Mouse (Mus musculus) telencephalon, adult 2 months (tissue): Measurements from ENCODE around the gene Gm8926.
"Not testable (repeated sequence)": the region's sequence is repeated elsewhere in the genome, so short reads cannot be mapped to it uniquely, and the experiment has no call there.

Experiments
- DNase-seq: peaks from one replicate; pipeline ENCODE4 v3.0.0-alpha.2; 2011; ENCODE audit warnings: low read depth, low spot score

Gm8926 gene

GRCm38 (mm10) chr5:11770248-11770647, at the start of gene Gm8926:
Gm8926 (plus strand) TSS chr5:11770548.
- DNase-seq = not testable (repeated sequence)
